Mouse (Mus musculus): ENCODE results near the gene Abhd12b. TPM values are rescaled to one million over a fixed set of nuclear protein-coding genes. Genes with fewer than 3 reads are reported as not detected.

The Abhd12b gene
- polyA plus RNA-seq, 1 experiment from 2014 or later = 1.6 TPM

- 56% methylated on average over 16 of the region's 16 CpGs for WGBS
- Histone ChIP-seq H3K27ac (replicated peaks) (no peak overlapping the region), H3K9me3 (ENCODE audit: control insufficient read depth, low read length) (no peaks in the 10 kb centered on the region)
Observed at GRCm38 (mm10) chr12:70216229-70216800, 62.4 kb downstream of the Abhd12b start.

GRCm38 (mm10) chr12:70218795-70219540 lies 65.0 kb downstream of the Abhd12b start:
- no peak overlapping the region for H3K4me3 ChIP-seq (ENCODE audit: low read depth, low read length)
- H3K4me1 ChIP-seq (replicated peaks; ENCODE audit: control insufficient read depth, insufficient read depth) = 0 out of 2 replicates have a peak, but pooled peaks cover 1% of the 10 kb centered on the region
- TF ChIP-seq CTCF (IDR thresholded peaks at IDR 0.05; ENCODE audit: low read depth) (no peak), EP300 (optimal IDR thresholded peaks at IDR 0.05) (no peak)
- no peaks in the 10 kb centered on the region for H3K27me3 ChIP-seq (ENCODE audit: control insufficient read depth, insufficient read depth, low read length)
- H3K9ac ChIP-seq (ENCODE audit: low read length) = no peak overlapping the region
- 62% methylated on average over 8 of the region's 8 CpGs for WGBS
- DNase-seq (ENCODE audit: low spot score) = no peak
- ATAC-seq (ENCODE audit: low FRiP score, low TSS enrichment) = no peak
- no peak overlapping the region for H3K27ac ChIP-seq (replicated peaks)
- H3K36me3 ChIP-seq (ENCODE audit: control insufficient read depth, insufficient read depth, low read length) = no peaks in the 10 kb centered on the region
- H3K4me2 ChIP-seq (replicated peaks; ENCODE audit: low read depth) = no peak overlapping the region
- no peaks in the 10 kb centered on the region for H3K9me3 ChIP-seq (ENCODE audit: control insufficient read depth, low read length)

More at GRCm38 (mm10) chr12:70216229-70216800, 62.4 kb downstream of the Abhd12b start:
- no peak for ATAC-seq (ENCODE audit: low FRiP score, low TSS enrichment)
- Histone ChIP-seq H3K9ac (ENCODE audit: low read length) (no peak overlapping the region), H3K27me3 (ENCODE audit: control insufficient read depth, insufficient read depth, low read length) (no peaks in the 10 kb centered on the region), H3K4me1 (replicated peaks; ENCODE audit: control insufficient read depth, insufficient read depth) (no peaks in the 10 kb centered on the region), H3K4me2 (replicated peaks; ENCODE audit: low read depth) (no peak overlapping the region), H3K4me3 (ENCODE audit: low read depth, low read length) (no peak overlapping the region), H3K36me3 (ENCODE audit: control insufficient read depth, insufficient read depth, low read length) (peaks cover 3% of the 10 kb centered on the region; the same call in 1 of the 2 replicates)
- TF ChIP-seq EP300 (optimal IDR thresholded peaks at IDR 0.05) (no peak), CTCF (IDR thresholded peaks at IDR 0.05; ENCODE audit: low read depth) (no peak)
- no peak for DNase-seq (ENCODE audit: low spot score)

- WGBS = 66% methylated on average over 5 of the region's 5 CpGs
- ATAC-seq (ENCODE audit: low FRiP score, low TSS enrichment) (no peak), DNase-seq (ENCODE audit: low spot score) (no peak)
- Histone ChIP-seq H3K4me2 (replicated peaks; ENCODE audit: low read depth) (no peak overlapping the region), H3K9ac (ENCODE audit: low read length) (no peak overlapping the region), H3K4me1 (replicated peaks; ENCODE audit: control insufficient read depth, insufficient read depth) (0 out of 2 replicates have a peak, but pooled peaks cover 2% of the 10 kb centered on the region), H3K27ac (replicated peaks) (no peak overlapping the region), H3K4me3 (ENCODE audit: low read depth, low read length) (no peak overlapping the region), H3K9me3 (ENCODE audit: control insufficient read depth, low read length) (no peaks in the 10 kb centered on the region), H3K27me3 (ENCODE audit: control insufficient read depth, insufficient read depth, low read length) (no peaks in the 10 kb centered on the region), H3K36me3 (ENCODE audit: control insufficient read depth, insufficient read depth, low read length) (no peaks in the 10 kb centered on the region)
- no peak for TF ChIP-seq EP300 (optimal IDR thresholded peaks at IDR 0.05)
- no peak for TF ChIP-seq CTCF (IDR thresholded peaks at IDR 0.05; ENCODE audit: low read depth)
Observed at GRCm38 (mm10) chr12:70221425-70221824, 67.5 kb downstream of the Abhd12b start.

- H3K27ac ChIP-seq (replicated peaks) = no peak overlapping the region
- DNase-seq (ENCODE audit: low spot score) (no peak), ATAC-seq (ENCODE audit: low FRiP score, low TSS enrichment) (no peak)
- H3K9ac ChIP-seq (ENCODE audit: low read length) = no peak overlapping the region
- H3K4me3 ChIP-seq (ENCODE audit: low read depth, low read length) = no peak overlapping the region
- 0 out of 2 replicates have a peak, but pooled peaks cover 4% of the 10 kb centered on the region for H3K4me1 ChIP-seq (replicated peaks; ENCODE audit: control insufficient read depth, insufficient read depth)
- no peak overlapping the region for H3K4me2 ChIP-seq (replicated peaks; ENCODE audit: low read depth)
- no peaks in the 10 kb centered on the region for H3K27me3 ChIP-seq (ENCODE audit: control insufficient read depth, insufficient read depth, low read length)
- TF ChIP-seq EP300 (optimal IDR thresholded peaks at IDR 0.05) = no peak
- no peak for TF ChIP-seq CTCF (IDR thresholded peaks at IDR 0.05; ENCODE audit: low read depth)
- no peaks in the 10 kb centered on the region for H3K36me3 ChIP-seq (ENCODE audit: control insufficient read depth, insufficient read depth, low read length)
- no peaks in the 10 kb centered on the region for H3K9me3 ChIP-seq (ENCODE audit: control insufficient read depth, low read length)
- 47% methylated on average over 4 of the region's 4 CpGs for WGBS
Observed at GRCm38 (mm10) chr12:70223331-70223730, 69.4 kb downstream of the Abhd12b start.

- ATAC-seq (ENCODE audit: low FRiP score, low TSS enrichment) = no peak
- Histone ChIP-seq H3K4me3 (ENCODE audit: low read depth, low read length) (peak overlapping the region; percentile 58), H3K4me2 (replicated peaks; ENCODE audit: low read depth) (peak overlapping the region; percentile 86), H3K4me1 (replicated peaks; ENCODE audit: control insufficient read depth, insufficient read depth) (0 out of 2 replicates have a peak, but pooled peaks cover 4% of the 10 kb centered on the region), H3K36me3 (ENCODE audit: control insufficient read depth, insufficient read depth, low read length) (no peaks in the 10 kb centered on the region), H3K27ac (replicated peaks) (peak overlapping the region; percentile 84), H3K9ac (ENCODE audit: low read length) (peak overlapping the region; percentile 74), H3K27me3 (ENCODE audit: control insufficient read depth, insufficient read depth, low read length) (no peaks in the 10 kb centered on the region), H3K9me3 (ENCODE audit: control insufficient read depth, low read length) (no peaks in the 10 kb centered on the region)
- no peak for TF ChIP-seq CTCF (IDR thresholded peaks at IDR 0.05; ENCODE audit: low read depth)
- 14% methylated on average over 5 of the region's 5 CpGs for WGBS
- DNase-seq (ENCODE audit: low spot score) = peak; percentile 27
Observed at GRCm38 (mm10) chr12:70226655-70227054, 72.7 kb downstream of the Abhd12b start.

All from stomach, postnatal 0 days (tissue).